Mouse (Mus musculus): ENCODE measurements around the gene Cip2a. TPM values are rescaled to one million over a fixed set of nuclear protein-coding genes. Genes with fewer than 3 reads are reported as not detected.

Gene Cip2a
- polyA plus RNA-seq, 1 experiment = 4.6 TPM

- TF ChIP-seq REST (IDR thresholded peaks at IDR 0.05; ENCODE audit: insufficient read depth, insufficient read length) (no peak), TCF3 (IDR thresholded peaks at IDR 0.05; ENCODE audit: insufficient read length, low read depth) (no peak), POLR2AphosphoS2 (IDR thresholded peaks at IDR 0.05; ENCODE audit: insufficient read length, low read depth) (no peak), SRF (IDR thresholded peaks at IDR 0.05; ENCODE audit: control insufficient read depth, insufficient read length, low read depth) (no peak), MYOD1 (IDR thresholded peaks at IDR 0.05; ENCODE audit: control insufficient read depth in 1 of 3, insufficient read length in 2 of 3, low read depth in 2 of 3) (no peak)
- Histone ChIP-seq H3ac (ENCODE audit: control insufficient read depth, insufficient read length) (no peak overlapping the region), H3K79me2 (ENCODE audit: control insufficient read depth, insufficient read depth) (no peaks in the 10 kb centered on the region), H3K4me2 (ENCODE audit: low read depth) (no peak overlapping the region), H3K4me3 (no peak overlapping the region), H3K36me3 (ENCODE audit: control insufficient read depth, insufficient read depth) (no peaks in the 10 kb centered on the region), H3K27me3 (ENCODE audit: control insufficient read depth, insufficient read depth, insufficient read length) (no peaks in the 10 kb centered on the region)
These were observed 46.7 kb downstream of the Cip2a start for GRCm38 (mm10) chr16:49040554-49041221.

DNA sequence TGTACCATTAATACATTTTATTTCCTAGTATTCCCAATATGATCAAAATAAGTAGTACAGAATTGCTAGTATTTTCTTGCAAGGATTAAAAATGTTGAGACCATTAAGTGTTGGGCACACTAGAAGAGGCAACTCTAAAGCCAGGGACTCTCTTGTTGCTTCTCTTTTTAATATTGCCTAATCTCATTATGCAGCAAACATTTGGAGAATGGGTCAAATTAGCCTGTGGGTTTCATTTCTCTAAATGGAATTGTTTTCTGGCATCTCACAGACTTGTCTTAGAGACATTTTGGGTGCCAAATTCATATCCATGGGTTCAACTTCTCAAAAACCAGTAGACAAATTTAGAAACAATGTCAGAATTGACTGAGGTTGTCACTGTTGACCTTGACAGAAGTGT, 55.2 kb downstream of the Cip2a start:
- Histone ChIP-seq H3K27me3 (ENCODE audit: control insufficient read depth, insufficient read depth, insufficient read length) (no peaks in the 10 kb centered on the region), H3K4me2 (ENCODE audit: low read depth) (no peak overlapping the region), H3K79me2 (ENCODE audit: control insufficient read depth, insufficient read depth) (no peaks in the 10 kb centered on the region), H3K36me3 (ENCODE audit: control insufficient read depth, insufficient read depth) (no peaks in the 10 kb centered on the region), H3ac (ENCODE audit: control insufficient read depth, insufficient read length) (no peak overlapping the region), H3K4me3 (no peak overlapping the region)
- TF ChIP-seq REST (IDR thresholded peaks at IDR 0.05; ENCODE audit: insufficient read depth, insufficient read length) = no peak
- TF ChIP-seq USF1 (IDR thresholded peaks at IDR 0.05; ENCODE audit: low read depth) = no peak
- no peak for TF ChIP-seq SRF (IDR thresholded peaks at IDR 0.05; ENCODE audit: control insufficient read depth, insufficient read length, low read depth)
- no peak for TF ChIP-seq POLR2AphosphoS2 (IDR thresholded peaks at IDR 0.05; ENCODE audit: insufficient read length, low read depth)
- no peak for TF ChIP-seq MYOG (IDR thresholded peaks at IDR 0.05; ENCODE audit: control insufficient read depth in 1 of 3, insufficient read depth in 1 of 3, insufficient read length in 2 of 3, low read depth in 2 of 3)

DNA sequence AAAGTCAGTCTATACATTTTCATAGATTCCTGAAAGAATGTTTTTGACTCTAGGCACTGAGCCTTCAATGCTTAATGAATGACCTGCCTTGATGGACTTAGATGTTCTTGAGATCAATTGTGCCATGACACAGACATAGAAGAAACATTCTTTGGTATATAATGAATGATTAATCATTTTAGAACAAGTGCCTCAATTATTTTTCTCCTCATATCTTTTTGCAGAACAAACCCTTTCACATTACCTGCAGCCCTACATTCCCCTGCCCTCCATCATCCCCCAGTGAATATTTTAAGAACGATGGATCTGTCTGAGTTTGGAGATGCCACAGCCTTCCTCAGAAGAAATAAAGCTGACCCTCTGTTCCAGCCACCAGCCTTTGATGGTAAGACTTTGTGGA, 63.2 kb downstream of the Cip2a start, which contains the start of gene Myh15:
Myh15 (plus strand) TSS at position 301 of the 400 bp plus-strand sequence.
- Histone ChIP-seq H3K79me2 (ENCODE audit: control insufficient read depth, insufficient read depth) (no peaks in the 10 kb centered on the region), H3K4me3 (no peak within 1 kb of the TSS), H3ac (ENCODE audit: control insufficient read depth, insufficient read length) (no peak within 1 kb of the TSS), H3K4me2 (ENCODE audit: low read depth) (no peak within 1 kb of the TSS), H3K36me3 (ENCODE audit: control insufficient read depth, insufficient read depth) (no peaks in the 10 kb centered on the region), H3K27me3 (ENCODE audit: control insufficient read depth, insufficient read depth, insufficient read length) (no peaks in the 10 kb centered on the region)
- TF ChIP-seq POLR2A (IDR thresholded peaks at IDR 0.05; ENCODE audit: insufficient read length, low read depth) (no peak), MAX (IDR thresholded peaks at IDR 0.05; ENCODE audit: low read depth) (no peak), MYOG (IDR thresholded peaks at IDR 0.05; ENCODE audit: control insufficient read depth in 1 of 3, insufficient read depth in 1 of 3, insufficient read length in 2 of 3, low read depth in 2 of 3) (no peak), MYOD1 (IDR thresholded peaks at IDR 0.05; ENCODE audit: control insufficient read depth in 1 of 3, insufficient read length in 2 of 3, low read depth in 2 of 3) (no peak), E2F4 (IDR thresholded peaks at IDR 0.05; ENCODE audit: insufficient read depth) (no peak), TCF3 (IDR thresholded peaks at IDR 0.05; ENCODE audit: insufficient read length, low read depth) (no peak), TCF12 (IDR thresholded peaks at IDR 0.05; ENCODE audit: insufficient read depth, poor library complexity, severe bottlenecking) (no peak), SRF (IDR thresholded peaks at IDR 0.05; ENCODE audit: control insufficient read depth, insufficient read length, low read depth) (no peak), REST (IDR thresholded peaks at IDR 0.05; ENCODE audit: insufficient read depth, insufficient read length) (no peak), POLR2AphosphoS2 (IDR thresholded peaks at IDR 0.05; ENCODE audit: insufficient read length, low read depth) (no peak), CEBPB (IDR thresholded peaks at IDR 0.05; ENCODE audit: insufficient read depth, poor library complexity, severe bottlenecking) (no peak), USF1 (IDR thresholded peaks at IDR 0.05; ENCODE audit: low read depth) (no peak)

Other genes starting within 250 kb of the Cip2a start
- gene Trat1, start 222.2 kb upstream of the Cip2a start, polyA plus RNA-seq (2012; fragmentation: generic; extraction: Trizol) = not detected
- not detected for gene Retnlb, start 177.3 kb upstream of the Cip2a start, polyA plus RNA-seq (2012; fragmentation: generic; extraction: Trizol)
- gene Retnla, start 151.6 kb upstream of the Cip2a start, polyA plus RNA-seq (2012; fragmentation: generic; extraction: Trizol) = not detected
- not detected for gene Retnlg, start 121.6 kb upstream of the Cip2a start, polyA plus RNA-seq (2012; fragmentation: generic; extraction: Trizol)
- 2.8 TPM for gene Dzip3, start within 50 bp of the Cip2a start, polyA plus RNA-seq (2012; fragmentation: generic; extraction: Trizol)
- not detected for gene Myh15, start 63.3 kb downstream of the Cip2a start, polyA plus RNA-seq (2012; fragmentation: generic; extraction: Trizol)

Measured in myocyte (in vitro differentiated cells).